Mouse (Mus musculus): Measurements from ENCODE around the gene Olfr172. TPM values are rescaled to one million over a fixed set of nuclear protein-coding genes. Genes with fewer than 3 reads are reported as not detected.

Gene Olfr172
- polyA plus RNA-seq, 1 experiment from 2014 or later, result not detected

Small RNA genes lying within 50 kb of the gene (microRNA-seq; reads per million reads assigned to microRNA genes)
- not detected for gene Gm27564

Other genes starting within 250 kb of the Olfr172 start
- 18.0 and 19.6 TPM in 2 replicates for gene St3gal6, start 238.9 kb downstream of the Olfr172 start, polyA plus RNA-seq (2015; fragmentation: Nextera tagmentation; extraction: Ambion mirVana)
- gene Gm813, start 146.2 kb downstream of the Olfr172 start, polyA plus RNA-seq (2015; fragmentation: Nextera tagmentation; extraction: Ambion mirVana), result not detected in 2 replicates
- gene E330017A01Rik, start 124.4 kb downstream of the Olfr172 start, polyA plus RNA-seq (2015; fragmentation: Nextera tagmentation; extraction: Ambion mirVana), result not detected in 2 replicates
- gene Cpox, start 92.9 kb downstream of the Olfr172 start, polyA plus RNA-seq (2015; fragmentation: Nextera tagmentation; extraction: Ambion mirVana), result 33.3 and 37.1 TPM in 2 replicates
- 0.24 and 1.00 TPM in 2 replicates for gene Gpr15, start 44.1 kb downstream of the Olfr172 start, polyA plus RNA-seq (2015; fragmentation: Nextera tagmentation; extraction: Ambion mirVana)
- gene Cldnd1, start 35.3 kb downstream of the Olfr172 start, polyA plus RNA-seq (2015; fragmentation: Nextera tagmentation; extraction: Ambion mirVana), result 101 and 112 TPM in 2 replicates
- gene Olfr173, start 37.1 kb upstream of the Olfr172 start, polyA plus RNA-seq (2015; fragmentation: Nextera tagmentation; extraction: Ambion mirVana), result not detected in 2 replicates
- not detected in 2 replicates for gene Olfr175-ps1, start 63.6 kb upstream of the Olfr172 start, polyA plus RNA-seq (2015; fragmentation: Nextera tagmentation; extraction: Ambion mirVana)
- not detected in 2 replicates for gene Olfr177, start 111.6 kb upstream of the Olfr172 start, polyA plus RNA-seq (2015; fragmentation: Nextera tagmentation; extraction: Ambion mirVana)
- gene Olfr178, start 128.9 kb upstream of the Olfr172 start, polyA plus RNA-seq (2015; fragmentation: Nextera tagmentation; extraction: Ambion mirVana), result not detected in 2 replicates
- gene Olfr181, start 165.6 kb upstream of the Olfr172 start, polyA plus RNA-seq (2015; fragmentation: Nextera tagmentation; extraction: Ambion mirVana), result not detected in 2 replicates
- not detected in 2 replicates for gene Olfr180, start 166.2 kb upstream of the Olfr172 start, polyA plus RNA-seq (2015; fragmentation: Nextera tagmentation; extraction: Ambion mirVana)
- not detected in 2 replicates for gene Olfr183, start 232.2 kb upstream of the Olfr172 start, polyA plus RNA-seq (2015; fragmentation: Nextera tagmentation; extraction: Ambion mirVana)

Data from heart, embryonic 16.5 days (tissue).